Mouse (Mus musculus): ENCODE results near the gene Npas3. TPM values are rescaled to one million over a fixed set of nuclear protein-coding genes. Genes with fewer than 3 reads are reported as not detected.

Npas3 gene
- polyA plus RNA-seq, 1 experiment: 0.11 TPM

DNA sequence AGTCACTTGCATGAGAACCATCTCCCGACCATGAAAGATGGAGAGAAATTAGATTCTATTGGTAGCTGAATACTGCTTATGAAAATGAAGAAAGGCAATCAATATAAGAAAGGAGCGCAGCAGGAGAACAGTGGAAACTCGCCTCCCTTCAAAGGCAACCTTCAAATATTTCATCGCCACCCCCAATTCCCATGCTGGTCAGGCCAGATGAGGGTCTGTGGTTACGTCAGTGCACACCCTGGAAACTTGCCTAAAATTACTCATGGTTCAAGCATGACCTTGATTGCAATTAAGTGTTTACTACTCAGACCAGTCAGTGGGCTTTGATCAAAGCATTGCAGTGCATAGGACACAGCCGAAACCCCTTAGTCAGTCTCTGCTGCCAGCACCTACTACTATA is 613.8 kb downstream of the Npas3 start:
- DNase-seq (ENCODE audit: low spot score): no peak

DNA sequence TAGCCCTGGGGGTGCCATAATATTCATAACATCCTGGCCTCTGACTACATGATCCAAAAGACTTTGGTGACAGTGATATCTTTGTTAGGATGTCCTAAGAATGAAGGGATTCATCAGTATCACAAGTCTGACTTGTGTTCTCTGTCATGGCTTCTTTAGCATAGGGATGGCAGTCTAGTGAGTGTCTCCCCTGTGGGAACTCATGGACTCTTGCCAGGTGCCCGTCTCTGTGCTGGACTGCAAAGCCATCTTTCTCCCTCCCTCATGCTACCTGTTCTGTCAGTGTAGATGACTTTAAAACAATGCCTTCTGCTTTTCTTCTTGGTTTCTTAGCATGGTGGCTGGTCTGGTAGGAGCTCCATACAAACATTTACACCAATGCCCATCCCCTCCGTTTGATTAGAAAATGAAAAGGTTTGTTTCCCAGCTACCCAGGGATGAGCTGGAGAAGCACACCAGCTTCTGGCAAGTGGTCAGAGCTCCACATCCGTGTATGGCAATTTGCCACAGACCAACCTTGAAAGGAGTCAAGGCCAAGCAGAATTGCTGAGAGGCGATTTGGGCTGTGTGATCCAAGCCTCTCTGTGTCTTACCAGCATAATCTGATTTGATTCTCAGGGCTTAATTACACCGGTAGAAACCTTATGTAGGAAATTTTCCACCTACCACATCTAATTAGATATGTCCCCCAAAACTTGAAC is 616.1 kb downstream of the Npas3 start:
- no peak for DNase-seq (ENCODE audit: low spot score)

DNA sequence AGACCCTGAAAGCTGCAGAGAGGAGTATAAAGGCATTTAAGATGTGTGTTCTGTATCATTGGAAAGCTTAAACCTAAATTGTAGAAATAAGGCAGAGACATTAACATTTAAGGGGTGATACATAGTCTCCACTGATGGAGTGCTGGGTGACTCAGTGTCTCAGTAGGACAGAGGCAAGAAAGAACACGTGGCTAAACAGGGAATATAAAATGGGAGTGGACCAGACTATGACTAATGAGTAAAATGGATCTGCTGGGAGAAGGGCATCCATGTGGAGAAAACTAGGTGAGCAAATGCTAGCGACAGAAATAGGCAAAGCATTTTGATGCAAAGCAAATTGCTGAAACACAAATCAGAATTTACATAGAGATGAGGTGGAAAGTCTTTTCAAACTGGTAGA is 617.2 kb downstream of the Npas3 start:
- DNase-seq (ENCODE audit: low spot score): no peak

DNA sequence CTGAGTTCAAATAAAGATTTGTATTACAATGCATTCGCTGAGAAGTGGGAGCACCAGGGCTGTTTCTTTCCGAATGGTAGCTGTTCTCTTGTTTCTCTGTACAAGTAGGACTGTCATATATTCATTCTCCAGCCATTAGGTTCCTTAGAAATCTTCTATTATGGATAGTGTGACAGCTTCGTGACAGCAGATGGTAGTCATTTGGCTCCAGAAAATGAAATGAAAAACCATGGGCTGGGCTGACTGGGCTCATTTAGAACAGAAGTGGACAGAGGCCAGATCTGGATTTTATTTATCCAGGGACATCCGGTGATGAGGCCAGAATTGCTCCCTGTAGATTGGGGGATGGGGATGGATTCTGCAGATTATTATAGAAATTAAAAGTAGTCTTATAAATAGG is 621.5 kb downstream of the Npas3 start:
- no peak for DNase-seq (ENCODE audit: low spot score)

DNA sequence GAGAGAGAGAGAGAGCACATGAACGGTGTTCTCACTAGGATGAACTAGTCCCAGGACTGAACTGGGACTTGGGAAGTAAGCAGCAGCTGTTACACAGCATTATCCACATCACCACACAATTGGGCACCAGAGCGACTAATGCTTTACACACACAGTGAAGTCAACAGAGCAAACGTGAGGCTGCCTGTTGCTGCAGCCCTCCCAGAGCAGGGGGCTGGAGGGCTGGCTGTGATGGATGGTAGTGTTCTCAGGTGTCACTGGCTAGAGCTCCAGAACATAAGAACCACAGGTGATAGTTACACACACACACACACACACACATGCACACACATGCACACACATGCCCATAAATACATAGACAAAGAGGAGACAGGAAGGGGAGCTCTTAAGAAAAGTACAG is 626.7 kb downstream of the Npas3 start:
- DNase-seq (ENCODE audit: low spot score): no peak

DNA sequence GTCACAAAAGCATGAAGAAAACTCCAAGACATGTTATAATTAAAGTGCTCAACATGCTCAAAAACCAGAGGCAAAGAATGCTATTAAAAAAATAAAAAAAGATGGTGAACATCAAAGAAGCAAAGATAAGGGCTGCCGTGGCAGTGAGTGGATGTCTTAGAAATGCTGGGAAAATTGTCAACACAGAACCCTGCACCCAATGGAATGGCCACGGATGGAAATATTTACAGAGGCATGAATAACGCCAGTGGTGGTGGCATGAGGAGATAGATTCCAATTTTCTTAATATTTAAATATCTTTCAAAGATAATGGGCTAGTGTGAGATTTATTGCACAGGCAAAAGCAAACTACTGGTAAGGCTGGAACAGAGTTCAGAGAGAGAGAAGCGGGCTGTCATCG is 628.2 kb downstream of the Npas3 start:
- no peak for DNase-seq (ENCODE audit: low spot score)

DNA sequence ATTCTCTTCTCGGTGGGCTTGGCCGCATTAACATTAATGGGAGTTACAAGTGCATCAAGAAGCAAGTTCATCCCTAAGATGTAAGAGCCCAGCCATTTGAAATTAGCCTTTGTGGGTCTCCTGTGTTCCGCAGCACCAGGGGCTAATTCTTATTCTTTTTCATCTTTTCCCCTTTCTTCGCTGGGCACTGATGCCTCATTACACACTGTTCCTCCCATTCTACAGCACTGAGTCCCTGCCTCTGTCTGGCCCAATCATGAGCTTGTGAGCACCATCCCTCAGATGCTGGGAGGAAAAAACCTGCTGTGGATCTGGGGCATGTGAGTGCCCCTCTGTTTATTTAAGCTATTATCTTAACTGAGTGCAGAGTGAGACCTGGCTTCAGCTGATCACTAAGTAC is 633.2 kb downstream of the Npas3 start:
- DNase-seq (ENCODE audit: low spot score): no peak

DNA sequence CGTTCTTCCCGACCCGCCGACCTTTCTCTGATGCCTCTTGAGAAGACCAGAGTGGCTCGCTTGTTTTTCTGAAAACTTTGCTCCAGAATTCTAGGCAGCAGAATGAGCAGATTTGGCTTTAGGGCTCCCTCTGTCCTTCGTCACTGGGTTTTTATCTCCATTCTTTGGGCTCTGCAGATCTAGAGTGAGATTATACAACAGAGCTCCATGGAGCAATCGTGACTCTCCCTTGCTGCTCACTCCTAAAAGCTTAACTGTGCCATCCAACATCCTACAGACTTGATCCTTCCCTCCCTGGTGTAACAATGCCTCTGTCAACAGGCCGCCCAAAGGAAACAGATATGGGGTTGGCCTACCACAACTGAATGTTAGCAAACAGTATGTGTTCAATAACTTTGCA is 634.4 kb downstream of the Npas3 start:
- no peak for DNase-seq (ENCODE audit: low spot score)

DNA sequence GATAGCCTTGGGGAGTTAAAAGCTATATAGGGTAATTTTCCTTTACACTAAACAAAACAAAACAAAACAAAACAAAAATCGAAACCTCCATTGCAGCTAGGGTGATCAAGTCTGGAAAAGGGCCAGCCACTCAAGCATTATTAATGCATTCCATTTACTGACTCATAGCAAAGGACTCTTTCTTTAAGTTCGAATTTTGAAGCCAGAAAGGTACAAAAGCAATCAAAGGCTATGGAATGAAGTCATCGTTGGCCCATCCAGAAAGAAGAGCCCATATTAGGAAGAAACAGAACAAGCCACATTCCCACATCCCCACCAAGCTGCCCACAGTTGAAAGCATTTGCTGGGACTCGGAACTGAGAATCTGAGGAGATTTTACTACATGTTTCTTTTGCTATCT is 640.1 kb downstream of the Npas3 start:
- DNase-seq (ENCODE audit: low spot score): no peak

DNA sequence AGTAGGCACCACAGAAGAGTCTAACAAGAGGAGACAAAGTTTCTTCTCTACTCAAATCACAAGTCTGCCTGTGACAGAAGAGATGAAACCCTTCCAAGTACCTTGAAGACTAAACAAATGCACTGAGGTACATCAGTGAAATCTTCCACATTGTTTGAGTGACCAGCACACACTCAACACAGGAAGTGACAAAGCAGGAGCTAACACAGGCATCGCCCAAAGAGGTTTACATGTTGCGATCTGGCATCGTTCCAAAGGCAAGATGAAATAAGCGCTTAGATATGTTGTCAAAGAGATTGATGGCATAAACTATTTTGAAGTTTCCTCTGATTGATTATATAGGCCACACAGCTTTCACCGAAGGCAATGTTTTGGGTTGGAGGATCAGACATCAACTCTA is 647.4 kb downstream of the Npas3 start:
- no peak for DNase-seq (ENCODE audit: low spot score)

DNA sequence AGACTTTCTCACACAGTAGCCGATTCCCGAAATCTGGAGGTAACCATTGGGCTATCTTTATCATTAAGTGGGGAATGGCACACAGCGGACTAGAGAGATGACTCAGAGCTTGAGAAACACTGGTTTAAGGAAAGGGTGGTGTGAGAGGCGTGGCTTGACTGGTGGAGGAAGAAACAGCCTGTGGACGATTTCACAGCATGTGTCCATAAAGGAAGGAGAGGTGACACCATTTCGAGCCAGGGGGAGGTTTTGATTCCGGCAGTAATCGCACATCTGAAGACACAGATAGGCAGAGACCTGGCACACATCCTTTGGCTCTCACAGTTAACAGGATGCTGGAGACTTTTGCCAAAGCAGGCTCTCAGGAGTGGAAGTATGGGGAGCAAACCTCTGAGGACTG is 660.3 kb downstream of the Npas3 start:
- no peak for DNase-seq (ENCODE audit: low spot score)

DNA sequence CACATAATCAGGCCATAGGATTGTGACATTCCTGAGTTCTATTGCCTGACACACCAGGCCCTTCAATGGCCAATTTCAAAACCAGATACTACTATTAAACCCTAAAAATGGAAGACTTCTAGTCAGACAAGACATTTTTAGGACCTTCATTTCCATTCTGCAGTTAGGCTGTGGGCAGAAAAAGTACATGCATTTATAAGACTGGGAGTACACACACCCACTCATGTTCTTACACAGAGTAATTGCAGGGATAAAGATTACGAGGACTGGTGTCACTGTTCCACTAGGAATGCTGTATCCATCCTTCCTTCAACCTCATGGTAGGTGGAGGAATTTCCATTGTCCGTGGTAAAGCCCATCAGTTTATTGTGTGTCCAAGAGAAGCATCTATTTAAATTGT is 661.7 kb downstream of the Npas3 start:
- DNase-seq (ENCODE audit: low spot score): no peak

DNA sequence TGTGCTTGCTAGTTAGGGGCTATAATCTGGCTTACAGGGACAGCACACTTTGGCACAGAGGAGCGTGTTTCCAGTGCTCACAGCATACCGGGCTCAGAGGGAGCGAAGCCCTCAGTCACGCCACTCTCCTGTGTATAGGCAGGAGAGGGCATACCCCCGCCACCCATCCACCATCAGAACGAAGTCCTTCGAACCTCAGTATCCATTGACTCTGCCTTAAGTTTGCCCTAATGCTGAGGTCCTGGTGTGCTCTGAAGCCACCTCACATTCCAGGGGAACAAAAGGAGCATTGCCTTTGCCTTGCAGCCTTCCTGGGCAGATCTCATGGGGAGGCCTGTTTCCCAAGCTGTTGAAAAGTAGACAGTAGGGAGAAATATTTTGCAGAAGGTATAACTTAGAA is 673.7 kb downstream of the Npas3 start:
- DNase-seq (ENCODE audit: low spot score): no peak

DNA sequence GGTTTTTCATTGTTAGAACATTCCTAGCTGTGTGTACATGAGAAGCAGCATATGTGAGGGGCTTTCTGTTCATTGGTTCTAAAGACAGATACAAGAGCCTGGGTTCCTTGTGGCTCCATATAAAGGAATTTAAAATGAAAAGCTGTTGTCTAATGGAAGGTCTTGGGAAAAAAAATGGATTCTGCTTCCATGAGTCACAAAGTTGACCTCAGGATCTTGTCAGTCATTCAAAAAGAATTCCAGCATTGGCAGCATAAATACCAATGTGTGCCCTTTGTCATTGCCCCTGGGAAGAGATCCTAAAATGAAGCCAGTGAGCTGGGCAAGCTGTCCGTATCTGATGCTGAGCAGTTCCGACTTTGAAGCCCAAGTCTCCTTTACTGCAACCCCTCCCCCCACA is 700.3 kb downstream of the Npas3 start:
- DNase-seq (ENCODE audit: low spot score): no peak

DNA sequence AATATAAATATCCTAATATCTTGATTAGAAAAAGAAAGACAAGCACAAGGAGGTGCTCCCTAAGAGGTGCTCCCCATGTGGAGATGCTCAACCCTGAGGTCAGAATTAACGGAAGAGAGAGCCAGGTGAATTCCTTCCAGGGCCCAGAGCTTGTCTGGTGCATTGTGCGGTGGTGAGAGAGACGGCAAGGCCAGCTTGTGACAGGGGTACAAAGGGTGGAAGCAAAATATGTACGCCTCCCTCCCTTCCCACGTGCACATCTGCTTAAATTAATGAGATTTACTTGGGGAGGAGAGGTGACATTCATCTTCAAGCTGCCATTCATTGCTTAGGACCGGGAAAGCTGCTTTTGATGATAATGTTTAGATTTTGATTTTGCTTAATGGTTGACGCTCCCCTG is 713.5 kb downstream of the Npas3 start:
- no peak for DNase-seq (ENCODE audit: low spot score)

DNA sequence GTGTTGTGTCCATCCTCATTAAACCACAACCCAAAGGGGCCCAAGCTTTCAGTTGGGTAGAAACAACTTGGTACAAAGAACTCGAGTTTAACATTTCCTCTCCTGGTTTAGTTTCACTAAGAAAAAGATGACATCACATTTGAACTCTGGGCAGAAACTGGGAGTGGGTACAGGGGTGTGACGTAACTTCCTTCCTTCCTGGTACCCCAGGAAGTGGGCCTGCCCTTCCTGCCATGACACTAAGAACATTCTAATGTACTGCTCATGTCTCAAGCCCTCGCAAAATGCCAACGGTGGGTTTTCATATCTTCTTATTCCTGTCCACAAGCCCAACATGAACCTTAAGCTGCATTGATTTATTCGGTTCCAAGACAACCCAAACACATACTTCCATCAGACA is 715.1 kb downstream of the Npas3 start:
- no peak for DNase-seq (ENCODE audit: low spot score)

DNA sequence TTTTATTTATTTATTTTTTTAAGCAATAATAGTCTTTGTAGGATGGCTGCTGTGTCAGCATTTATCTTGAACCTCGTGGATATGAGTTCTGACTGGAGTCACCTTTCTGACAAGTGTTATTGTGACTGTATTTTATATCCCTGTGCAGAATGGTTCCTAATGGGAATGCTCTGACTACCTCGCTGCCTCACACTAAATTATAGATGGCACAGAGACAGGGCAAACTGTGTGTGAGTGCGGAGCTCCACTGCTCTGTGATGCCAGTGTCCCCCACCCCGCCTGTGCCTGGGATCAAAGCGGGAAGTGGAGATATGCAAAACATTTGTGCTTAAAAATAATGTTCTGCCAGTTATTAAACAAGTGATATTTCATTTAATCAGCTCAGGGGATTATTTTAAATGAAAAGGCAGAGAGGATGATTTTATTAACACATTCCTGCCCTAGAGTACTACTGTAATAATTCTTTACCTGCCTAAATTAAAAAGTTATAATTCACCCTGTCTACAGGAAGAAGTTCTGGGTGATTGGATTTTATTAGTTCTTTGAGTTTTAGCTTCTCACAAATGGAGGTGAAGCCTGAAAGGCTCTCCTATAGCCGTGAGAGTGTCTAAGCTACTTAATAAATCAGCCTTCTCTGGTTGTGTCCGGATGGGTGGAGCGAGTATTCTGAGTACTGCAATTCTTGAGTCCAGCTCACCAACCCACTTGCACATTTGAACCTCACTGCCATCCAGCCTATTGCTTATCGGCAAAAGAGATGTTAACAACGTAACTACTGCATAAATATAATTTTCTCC is 721.1 kb downstream of the Npas3 start:
- DNase-seq (ENCODE audit: low spot score): no peak

DNA sequence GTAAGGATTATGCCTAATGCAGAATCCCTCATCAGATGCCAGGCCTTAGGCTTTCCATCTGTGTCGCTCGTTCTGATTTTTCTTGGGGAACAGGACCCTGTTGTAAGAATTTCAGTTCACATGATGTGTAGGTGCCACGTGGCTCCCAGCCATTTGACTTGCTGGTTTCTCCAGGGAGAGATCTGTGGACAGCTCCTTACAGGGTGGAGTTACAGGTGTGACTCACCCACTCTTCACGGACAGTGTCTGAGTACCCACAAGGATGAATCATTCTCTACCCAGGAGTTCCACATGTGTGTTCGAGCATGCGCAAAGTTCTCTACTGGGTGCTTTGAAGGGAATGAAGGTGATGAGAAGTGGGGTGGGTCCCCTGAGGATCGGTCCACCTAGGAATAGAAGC is 722.2 kb downstream of the Npas3 start:
- DNase-seq (ENCODE audit: low spot score): no peak

DNA sequence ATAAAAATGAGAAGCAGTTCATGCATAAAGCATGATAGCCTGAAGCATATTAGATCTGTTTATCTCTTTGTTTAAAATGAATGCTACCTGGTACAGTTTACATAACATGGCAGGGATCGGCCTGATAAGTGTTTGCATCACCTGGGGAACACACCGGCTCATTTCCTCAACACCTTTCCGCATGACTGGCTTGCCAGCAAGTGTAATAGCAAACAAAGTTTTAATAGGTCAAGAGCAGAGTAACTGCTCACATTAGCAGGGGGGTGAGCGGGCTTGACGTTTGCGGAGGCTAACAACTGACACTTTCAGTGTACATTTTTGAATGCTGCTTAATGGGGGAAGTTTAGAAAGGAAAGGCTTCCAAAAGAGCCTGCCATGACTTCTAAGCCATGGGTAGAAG is 724.9 kb downstream of the Npas3 start:
- no peak for DNase-seq (ENCODE audit: low spot score)

DNA sequence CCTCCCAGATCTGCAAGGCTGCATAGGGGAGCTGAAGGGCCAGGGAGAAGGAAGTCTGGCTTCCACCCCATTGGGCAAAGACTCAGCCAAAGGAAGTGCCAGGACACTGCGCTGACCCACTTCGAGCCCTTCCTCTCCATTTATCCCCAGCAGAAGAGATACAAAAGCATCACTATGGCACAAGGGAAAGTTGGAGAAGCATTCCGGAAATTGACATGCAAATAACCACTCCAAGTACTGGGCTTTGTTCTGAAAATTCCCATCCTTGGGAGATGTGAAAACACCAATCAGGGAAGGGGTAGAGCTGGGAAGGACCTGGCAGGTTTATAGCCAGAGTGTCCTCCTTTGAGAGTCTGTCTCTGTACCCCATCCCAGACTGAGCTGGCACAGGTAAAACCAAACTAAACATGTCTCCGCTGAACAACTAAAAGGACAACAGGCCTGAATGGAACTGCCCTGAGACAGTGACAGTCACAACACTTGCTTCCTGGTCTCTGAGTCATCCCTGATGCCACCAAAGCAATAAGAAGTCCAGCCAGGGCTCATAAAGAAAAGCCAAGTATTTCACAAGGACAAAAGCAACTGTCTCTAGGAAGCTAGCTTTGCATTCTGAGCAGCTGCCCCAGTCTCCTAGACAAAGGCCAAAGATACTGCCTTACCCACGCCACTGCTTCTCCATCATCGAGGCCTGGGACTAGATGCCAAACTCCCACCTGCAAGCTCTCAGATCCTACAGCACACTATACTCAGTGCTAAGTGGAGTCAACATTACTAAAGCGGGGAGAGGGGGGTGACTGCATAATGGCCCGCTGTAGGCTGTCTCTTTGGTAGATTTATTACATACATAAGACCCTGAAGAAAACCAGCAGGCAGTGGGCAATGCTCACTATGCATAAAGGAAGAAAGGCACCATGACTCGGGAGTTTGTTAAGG is 733.4 kb downstream of the Npas3 start:
- no peak for DNase-seq (ENCODE audit: low spot score)

DNA sequence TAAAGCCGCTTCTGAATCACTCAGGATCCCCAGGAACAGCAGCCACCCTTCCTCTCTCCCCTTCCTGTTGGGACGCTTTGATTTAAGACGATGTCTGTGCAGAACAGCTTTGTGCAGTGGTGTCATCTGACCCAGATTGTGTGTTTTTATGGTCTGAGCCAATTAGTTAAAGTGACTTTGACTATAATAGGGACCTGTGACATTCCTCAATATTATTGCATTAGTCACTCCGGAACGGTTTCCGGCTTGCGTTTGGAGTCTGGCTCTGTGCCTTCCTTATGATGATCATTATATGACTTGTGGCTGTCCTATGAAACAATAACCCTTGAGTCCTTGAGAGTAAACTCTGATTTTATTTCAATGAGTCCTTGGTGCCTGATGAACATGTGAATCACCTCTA is 735.5 kb downstream of the Npas3 start:
- DNase-seq (ENCODE audit: low spot score): no peak
